Mouse (Mus musculus) limb, embryonic 12.5 days (tissue): ENCODE results near the gene Il4. TPM values are rescaled to one million over a fixed set of nuclear protein-coding genes. Genes with fewer than 3 reads are reported as not detected.

Experiments used
- ATAC-seq: fragments of 200-750 bp; cut with Nextera tagmentation; 2 replicates; pipeline ENCODE4 v1.8.0; 2017; ENCODE audit warnings: low read depth, moderate TSS enrichment; ENCODE audit not compliant: insufficient number of reproducible peaks, insufficient read depth, low FRiP score, low TSS enrichment
- H3K27ac ChIP-seq: fragments of 300-500 bp; sonication (generic); 2 replicates; pipeline ENCODE4 v1.5.1; 2016; ENCODE audit warnings: mild to moderate bottlenecking, moderate library complexity
- H3K27me3 ChIP-seq: fragments of 300-500 bp; sonication (generic); 2 replicates; pipeline ENCODE4 v1.6.1; 2016; ENCODE audit warnings: mild to moderate bottlenecking, moderate library complexity
- H3K36me3 ChIP-seq: fragments of 300-500 bp; sonication (generic); 2 replicates; pipeline ENCODE4 v1.6.1; 2016; ENCODE audit warnings: mild to moderate bottlenecking, moderate library complexity
- H3K4me1 ChIP-seq: fragments of 300-500 bp; sonication (generic); replicated peaks from 2 replicates; pipeline ENCODE4 v1.6.1; 2016
- H3K4me2 ChIP-seq: fragments of 300-500 bp; sonication (generic); 2 replicates; pipeline ENCODE4 v1.6.1; 2016; ENCODE audit warnings: mild to moderate bottlenecking, moderate library complexity
- H3K4me3 ChIP-seq: fragments of 300-500 bp; sonication (generic); replicated peaks from 2 replicates; pipeline ENCODE4 v1.5.1; 2016; ENCODE audit warnings: mild to moderate bottlenecking
- H3K9ac ChIP-seq: fragments of 300-500 bp; sonication (generic); replicated peaks from 2 replicates; pipeline ENCODE4 v1.6.1; 2016; ENCODE audit warnings: mild to moderate bottlenecking, moderate library complexity
- H3K9me3 ChIP-seq: fragments of 300-500 bp; sonication (generic); 2 replicates; pipeline ENCODE4 v1.6.1; 2016; ENCODE audit warnings: mild to moderate bottlenecking, moderate library complexity
- WGBS: fragments of 180-500 bp; shearing (Covaris S2); methylation state at CpG from one replicate; pipeline ENCODE4 v1.1.7; 2016; 5-methylcytosine and 5-hydroxymethylcytosine counted together
- polyA plus RNA-seq: library from polyadenylated mRNA; unstranded; fragments of >200 nt; fragmentation: Nextera tagmentation; extraction: Ambion mirVana; gene quantifications from 2 replicates; pipeline ENCODE4 v1.2.1, GENCODE M21; 2016

Il4 gene
- polyA plus RNA-seq = 2.0 and 2.6 TPM in 2 replicates

GRCm38 (mm10) chr11:53618619-53619198 lies at the start of gene Il4:
Il4 (minus strand) TSS chr11:53618669.
- H3K27ac ChIP-seq = no peak within 1 kb of the TSS
- 82% methylated on average over 7 of the region's 7 CpGs for WGBS

GRCm38 (mm10) chr11:53664091-53664490 lies 45.6 kb upstream of the Il4 start:
- H3K4me3 ChIP-seq = no peak overlapping the region
- H3K4me1 ChIP-seq = no peaks in the 10 kb centered on the region; the same call in 1 of the 2 replicates
- 87% methylated on average over 5 of the region's 5 CpGs for WGBS
- no peak overlapping the region for H3K4me2 ChIP-seq
- no peak for ATAC-seq
- H3K27me3 ChIP-seq = no peaks in the 10 kb centered on the region
- H3K36me3 ChIP-seq = peaks cover 42% of the 10 kb centered on the region
- H3K9me3 ChIP-seq = no peaks in the 10 kb centered on the region
- no peak overlapping the region for H3K9ac ChIP-seq
- no peak overlapping the region for H3K27ac ChIP-seq

More at GRCm38 (mm10) chr11:53618619-53619198, at the start of gene Il4:
- H3K27me3 ChIP-seq = no peaks in the 10 kb centered on the region
- H3K4me2 ChIP-seq = no peak within 1 kb of the TSS
- no peaks in the 10 kb centered on the region for H3K36me3 ChIP-seq
- H3K4me1 ChIP-seq = no peaks in the 10 kb centered on the region
- no peak for ATAC-seq
- no peak within 1 kb of the TSS for H3K4me3 ChIP-seq
- H3K9me3 ChIP-seq = no peaks in the 10 kb centered on the region
- H3K9ac ChIP-seq = no peak within 1 kb of the TSS

GRCm38 (mm10) chr11:53662794-53663674 lies 44.6 kb upstream of the Il4 start:
- no peaks in the 10 kb centered on the region for H3K27me3 ChIP-seq
- H3K4me1 ChIP-seq = no peaks in the 10 kb centered on the region; the same call in 1 of the 2 replicates
- no peak overlapping the region for H3K9ac ChIP-seq
- WGBS = 73% methylated on average over 14 of the region's 14 CpGs
- H3K36me3 ChIP-seq = peaks cover 34% of the 10 kb centered on the region
- H3K4me2 ChIP-seq = no peak overlapping the region
- no peak for ATAC-seq
- no peaks in the 10 kb centered on the region for H3K9me3 ChIP-seq
- no peak overlapping the region for H3K27ac ChIP-seq
- no peak overlapping the region for H3K4me3 ChIP-seq

- Histone ChIP-seq H3K4me2 (no peak overlapping the region), H3K27me3 (no peaks in the 10 kb centered on the region), H3K27ac (no peak overlapping the region), H3K9ac (no peak overlapping the region), H3K4me1 (no peaks in the 10 kb centered on the region), H3K9me3 (no peaks in the 10 kb centered on the region), H3K4me3 (no peak overlapping the region), H3K36me3 (peaks cover 25% of the 10 kb centered on the region)
- ATAC-seq = no peak
- WGBS = 84% methylated on average over 6 of the region's 6 CpGs
Measured at GRCm38 (mm10) chr11:53657828-53658227, 39.4 kb upstream of the Il4 start.

GRCm38 (mm10) chr11:53657381-53657780 lies 38.9 kb upstream of the Il4 start:
- H3K9ac ChIP-seq = no peak overlapping the region
- no peak overlapping the region for H3K4me3 ChIP-seq
- no peaks in the 10 kb centered on the region for H3K9me3 ChIP-seq
- no peak overlapping the region for H3K27ac ChIP-seq
- H3K4me1 ChIP-seq = no peaks in the 10 kb centered on the region
- WGBS = 90% methylated on average over 8 of the region's 8 CpGs
- no peak for ATAC-seq
- no peaks in the 10 kb centered on the region for H3K27me3 ChIP-seq
- peaks cover 30% of the 10 kb centered on the region for H3K36me3 ChIP-seq
- no peak overlapping the region for H3K4me2 ChIP-seq

- Histone ChIP-seq H3K27ac (no peak overlapping the region), H3K36me3 (peaks cover 37% of the 10 kb centered on the region), H3K9me3 (no peaks in the 10 kb centered on the region), H3K4me3 (no peak overlapping the region), H3K4me2 (no peak overlapping the region), H3K27me3 (no peaks in the 10 kb centered on the region), H3K4me1 (no peaks in the 10 kb centered on the region), H3K9ac (no peak overlapping the region)
- ATAC-seq = no peak
- WGBS = 96% methylated on average over 9 of the region's 9 CpGs
Measured at GRCm38 (mm10) chr11:53656558-53657202, 38.2 kb upstream of the Il4 start.

GRCm38 (mm10) chr11:53655043-53655442 lies 36.6 kb upstream of the Il4 start:
- Histone ChIP-seq H3K36me3 (peaks cover 53% of the 10 kb centered on the region), H3K4me1 (no peaks in the 10 kb centered on the region), H3K27ac (no peak overlapping the region), H3K4me3 (no peak overlapping the region), H3K9ac (no peak overlapping the region), H3K4me2 (no peak overlapping the region), H3K27me3 (no peaks in the 10 kb centered on the region), H3K9me3 (no peaks in the 10 kb centered on the region)
- WGBS = 88% methylated on average over 5 of the region's 5 CpGs
- no peak for ATAC-seq

- no peaks in the 10 kb centered on the region for H3K27me3 ChIP-seq
- no peak for ATAC-seq
- peaks cover 64% of the 10 kb centered on the region for H3K36me3 ChIP-seq
- no peaks in the 10 kb centered on the region for H3K4me1 ChIP-seq
- no peaks in the 10 kb centered on the region for H3K9me3 ChIP-seq
- H3K9ac ChIP-seq = no peak overlapping the region
- H3K4me2 ChIP-seq = no peak overlapping the region
- H3K4me3 ChIP-seq = no peak overlapping the region
- no peak overlapping the region for H3K27ac ChIP-seq
- 95% methylated on average over 2 of the region's 2 CpGs for WGBS
Measured at GRCm38 (mm10) chr11:53652427-53652826, 34.0 kb upstream of the Il4 start.

- no peak for ATAC-seq
- no peaks in the 10 kb centered on the region for H3K4me1 ChIP-seq
- no peak overlapping the region for H3K27ac ChIP-seq
- WGBS = 95% methylated on average over 4 of the region's 4 CpGs
- H3K36me3 ChIP-seq = peaks cover 67% of the 10 kb centered on the region
- no peaks in the 10 kb centered on the region for H3K27me3 ChIP-seq
- no peaks in the 10 kb centered on the region for H3K9me3 ChIP-seq
- H3K9ac ChIP-seq = no peak overlapping the region
- H3K4me3 ChIP-seq = no peak overlapping the region
- H3K4me2 ChIP-seq = no peak overlapping the region
Measured at GRCm38 (mm10) chr11:53651441-53651840, 33.0 kb upstream of the Il4 start.

- no peak overlapping the region for H3K27ac ChIP-seq
- no peak for ATAC-seq
- no peaks in the 10 kb centered on the region for H3K9me3 ChIP-seq
- 0 out of 2 replicates have a peak, but pooled peaks cover 8% of the 10 kb centered on the region for H3K36me3 ChIP-seq
- H3K4me3 ChIP-seq = no peak overlapping the region
- H3K4me1 ChIP-seq = no peaks in the 10 kb centered on the region
- 83% methylated on average over 5 of the region's 5 CpGs for WGBS
- 0 out of 2 replicates have a peak, but pooled peaks cover 3% of the 10 kb centered on the region for H3K27me3 ChIP-seq
- H3K4me2 ChIP-seq = no peak overlapping the region
- H3K9ac ChIP-seq = no peak overlapping the region
Measured at GRCm38 (mm10) chr11:53644017-53644416, 25.5 kb upstream of the Il4 start.

- no peak for ATAC-seq
- Histone ChIP-seq H3K4me3 (no peak overlapping the region), H3K27me3 (peaks cover 3% of the 10 kb centered on the region; the same call in 1 of the 2 replicates), H3K36me3 (0 out of 2 replicates have a peak, but pooled peaks cover 3% of the 10 kb centered on the region), H3K4me2 (no peak overlapping the region), H3K4me1 (0 out of 2 replicates have a peak, but pooled peaks cover under 1% of the 10 kb centered on the region), H3K9ac (no peak overlapping the region), H3K9me3 (no peaks in the 10 kb centered on the region), H3K27ac (no peak overlapping the region)
- 83% methylated on average over 12 of the region's 12 CpGs for WGBS
Measured at GRCm38 (mm10) chr11:53642744-53643279, 24.3 kb upstream of the Il4 start.
